Mouse (Mus musculus) gastrocnemius, postnatal 25 days (tissue): ENCODE data around the gene Syce1l. TPM values are rescaled to one million over a fixed set of nuclear protein-coding genes. Genes with fewer than 3 reads are reported as not detected.

Experiments
- DNase-seq: peaks from one replicate; pipeline ENCODE4 v3.0.0; 2022
- long read RNA-seq, 2 experiments: library from polyadenylated mRNA; stranded (forward); transcript quantifications; one replicate each; pipeline ENCODE4 v2.0.0; 2021
- total RNA-seq, 2 experiments: library from RNA; stranded (reverse); gene quantifications; 1 replicate in 1 of 2; 2 replicates in 1 of 2; pipeline ENCODE4 v1.2.3; 2021

Gene Syce1l
- total RNA-seq = not detected
- long read RNA-seq, experiment 1 = 0 reads
- long read RNA-seq, experiment 2 = 0 reads

DNA sequence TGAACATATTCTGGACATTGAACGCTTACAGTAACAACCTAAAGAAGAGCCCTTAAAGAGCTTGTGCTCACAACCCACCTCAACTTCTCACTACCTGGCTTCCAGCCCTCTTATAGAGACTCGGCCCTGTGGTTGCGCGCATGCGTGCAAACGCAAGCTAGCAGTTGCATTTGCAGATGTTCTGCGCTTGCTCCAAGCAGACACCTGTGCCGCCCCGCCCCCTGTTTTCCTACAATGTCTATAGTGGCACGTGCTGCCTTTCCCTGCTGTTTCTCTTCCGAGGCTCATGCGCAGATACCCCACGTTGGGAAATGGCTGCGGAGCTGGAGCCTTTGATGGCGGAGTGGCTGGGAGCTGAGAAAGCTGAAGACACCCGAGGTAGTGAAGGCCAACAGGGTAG, at the start of gene Syce1l:
Syce1l (plus strand) TSS at position 288 of the 400 bp plus-strand sequence.
- no peak for DNase-seq

DNA sequence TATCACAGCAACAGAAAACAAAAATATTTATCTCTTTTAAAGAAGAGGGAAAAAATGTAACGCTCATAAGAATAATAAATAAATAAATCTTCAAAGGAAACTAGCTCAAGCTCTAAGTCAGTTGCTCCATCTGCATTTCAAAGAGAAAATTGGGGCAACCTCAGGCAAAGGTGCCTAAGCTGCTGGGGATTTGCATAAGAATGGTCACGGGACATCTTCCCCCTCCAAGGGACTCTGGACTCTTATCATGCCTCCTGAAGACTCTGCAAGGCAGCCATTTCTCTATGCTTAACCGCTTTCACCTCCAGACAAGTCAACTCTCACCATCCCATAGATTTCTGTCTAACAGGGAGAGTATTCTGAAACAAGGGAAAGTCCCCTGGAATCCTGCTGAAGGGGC, 44.6 kb upstream of the Syce1l start:
- no peak for DNase-seq

DNA sequence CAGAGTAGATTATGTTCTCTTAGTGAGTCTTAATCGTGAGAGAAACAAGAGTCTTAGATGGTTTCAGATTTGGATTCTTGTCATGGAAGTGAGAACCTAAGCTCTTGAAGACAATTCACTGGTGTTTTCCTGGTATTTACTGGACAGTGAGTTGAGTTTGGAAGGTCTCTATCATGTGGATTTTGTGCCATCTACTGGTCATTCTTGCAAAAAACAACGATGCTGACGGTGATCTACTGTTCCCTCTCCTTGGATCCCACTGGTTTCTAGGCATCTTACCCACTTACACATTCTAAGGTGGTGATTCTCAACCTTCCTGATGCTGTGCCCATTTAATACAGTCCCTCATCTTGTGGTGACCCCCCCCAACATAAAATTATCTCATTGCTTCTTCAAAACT, 10.4 kb upstream of the Syce1l start:
- no peak for DNase-seq

DNA sequence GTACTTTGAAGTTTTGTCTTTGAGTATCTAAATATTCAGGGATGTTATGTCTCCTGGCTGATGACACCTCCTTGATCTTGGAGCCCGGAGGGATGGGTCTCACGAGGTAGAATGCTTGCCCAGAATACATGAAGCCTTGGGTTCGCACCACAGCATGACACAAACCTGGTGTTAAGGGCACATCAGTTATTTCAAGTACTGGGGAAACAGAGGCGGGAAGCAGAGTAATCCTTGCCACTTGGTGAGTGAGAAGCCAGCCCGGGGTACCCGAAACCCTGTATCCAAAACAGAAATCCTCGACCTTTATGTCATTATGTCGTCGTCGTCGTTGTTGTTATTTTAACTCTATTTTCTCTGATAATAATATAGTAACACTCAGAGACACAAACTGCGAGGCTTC, 8.9 kb upstream of the Syce1l start:
- no peak for DNase-seq

DNA sequence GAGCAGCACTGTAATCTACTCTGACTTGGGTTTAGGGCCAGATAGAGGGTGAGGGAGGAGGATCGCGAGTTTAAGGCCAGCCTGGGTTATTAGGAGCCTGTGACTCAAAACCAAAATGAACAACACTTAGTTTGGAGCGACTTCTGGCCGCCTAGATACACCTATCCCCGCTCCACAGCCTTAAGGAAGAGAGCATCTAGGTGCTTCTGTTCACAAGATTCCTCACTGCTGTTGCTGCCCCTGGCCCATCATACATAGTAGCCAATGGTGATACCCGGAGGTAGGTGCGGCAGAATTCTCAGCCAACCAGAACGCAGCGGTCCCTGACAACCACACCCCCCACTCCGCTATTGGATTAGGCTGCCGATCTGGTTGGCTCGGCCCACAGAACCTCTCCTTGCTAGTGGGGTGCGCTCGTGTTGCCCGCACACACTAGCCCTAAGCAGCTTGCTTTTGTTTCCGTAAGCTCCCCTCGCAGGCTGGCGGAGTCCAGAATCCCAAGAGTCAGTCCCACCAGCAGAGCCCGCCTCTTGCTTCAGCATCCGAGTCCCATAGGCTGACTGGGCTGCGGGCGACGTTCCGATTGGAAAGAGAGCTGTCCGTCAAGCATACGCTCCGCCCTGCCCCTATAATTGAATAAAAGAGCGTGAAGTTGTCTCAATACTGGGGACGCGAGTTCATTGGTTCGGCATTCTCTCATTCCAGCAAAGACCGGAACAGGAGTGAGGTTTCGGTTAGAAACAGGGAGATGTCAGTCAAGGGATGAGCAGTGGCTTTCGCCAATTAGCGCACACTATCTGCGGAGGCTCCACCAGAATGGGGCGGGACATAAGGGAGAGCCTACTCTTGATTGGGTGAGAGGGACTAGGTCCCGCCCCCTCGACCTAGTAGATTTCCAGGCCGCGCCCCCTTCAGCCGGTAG, 8.1 kb upstream of the Syce1l start, which contains the start of gene Mon1b:
Mon1b (plus strand) TSS at position 918 of the 922 bp plus-strand sequence.
- DNase-seq = peak; percentile 96

DNA sequence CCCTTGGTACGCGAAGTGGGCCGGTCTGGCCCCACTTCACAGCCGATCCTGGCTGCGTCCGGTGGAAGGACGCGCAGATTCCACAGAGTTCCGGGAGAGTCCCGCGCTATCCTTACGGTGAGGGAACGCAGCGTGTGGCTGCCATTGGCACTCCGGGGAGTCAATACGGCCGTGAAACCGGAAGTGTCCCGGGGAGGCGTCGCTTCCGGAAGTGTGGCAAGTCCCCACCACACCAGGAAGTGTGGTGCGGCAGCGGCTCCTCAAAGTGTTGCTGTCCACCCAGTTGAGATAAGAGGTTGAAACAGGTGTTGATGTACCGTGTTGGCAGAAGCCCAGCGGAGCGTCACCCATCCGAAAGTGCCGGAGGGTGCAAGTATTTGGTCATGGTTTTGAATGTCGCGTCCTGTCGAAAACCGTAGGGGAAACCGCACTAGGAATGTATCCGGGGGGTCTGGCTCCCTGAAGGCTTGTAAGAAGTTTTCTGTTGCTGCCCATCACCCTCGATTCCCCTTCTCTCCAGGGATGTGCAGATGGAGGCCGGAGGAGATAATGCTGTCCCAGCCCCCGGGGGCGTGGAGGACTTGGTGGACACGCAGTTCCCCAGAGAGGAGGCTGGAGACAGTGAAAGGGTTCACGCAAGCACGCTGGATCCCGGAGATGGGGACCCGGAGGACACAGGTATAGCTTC, 7.3 kb upstream of the Syce1l start:
- no peak for DNase-seq

DNA sequence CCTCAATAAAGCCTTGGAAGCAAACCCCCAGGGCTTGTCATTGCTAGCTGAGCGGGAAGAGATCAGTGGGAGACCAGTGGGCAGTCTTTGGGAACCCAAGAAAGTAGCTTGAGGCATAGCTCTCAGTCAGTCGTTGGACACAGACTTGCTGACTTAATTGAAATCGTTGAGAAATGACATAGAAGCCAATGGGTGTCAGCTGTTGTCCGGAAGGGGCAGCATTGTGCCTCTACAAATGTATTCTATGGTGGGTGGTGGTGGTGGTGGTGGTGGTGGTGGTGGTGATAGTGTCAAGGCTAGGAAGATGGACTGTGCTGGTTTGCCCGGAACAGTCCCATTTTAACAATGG, 6.8 kb upstream of the Syce1l start:
- DNase-seq = no peak

DNA sequence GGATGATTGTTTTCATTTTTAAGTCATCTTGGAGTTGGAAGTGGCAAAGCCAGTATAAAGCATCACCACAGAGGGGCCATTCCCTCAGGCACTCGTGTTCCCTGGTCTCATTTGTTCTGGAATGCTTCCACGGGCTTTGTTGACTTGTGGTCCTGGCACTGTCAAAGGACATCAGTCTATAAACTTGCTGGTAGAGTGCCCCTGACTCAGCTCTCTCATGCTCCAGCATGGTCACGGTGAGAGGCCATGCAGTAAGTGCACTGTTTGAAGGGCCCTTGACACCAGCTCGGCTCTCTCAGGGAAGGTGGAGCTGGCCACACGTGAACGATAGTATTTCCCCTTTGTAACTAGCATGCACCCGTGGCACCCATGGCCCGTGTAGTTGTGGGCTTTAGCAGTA, 2.7 kb upstream of the Syce1l start:
- no peak for DNase-seq

DNA sequence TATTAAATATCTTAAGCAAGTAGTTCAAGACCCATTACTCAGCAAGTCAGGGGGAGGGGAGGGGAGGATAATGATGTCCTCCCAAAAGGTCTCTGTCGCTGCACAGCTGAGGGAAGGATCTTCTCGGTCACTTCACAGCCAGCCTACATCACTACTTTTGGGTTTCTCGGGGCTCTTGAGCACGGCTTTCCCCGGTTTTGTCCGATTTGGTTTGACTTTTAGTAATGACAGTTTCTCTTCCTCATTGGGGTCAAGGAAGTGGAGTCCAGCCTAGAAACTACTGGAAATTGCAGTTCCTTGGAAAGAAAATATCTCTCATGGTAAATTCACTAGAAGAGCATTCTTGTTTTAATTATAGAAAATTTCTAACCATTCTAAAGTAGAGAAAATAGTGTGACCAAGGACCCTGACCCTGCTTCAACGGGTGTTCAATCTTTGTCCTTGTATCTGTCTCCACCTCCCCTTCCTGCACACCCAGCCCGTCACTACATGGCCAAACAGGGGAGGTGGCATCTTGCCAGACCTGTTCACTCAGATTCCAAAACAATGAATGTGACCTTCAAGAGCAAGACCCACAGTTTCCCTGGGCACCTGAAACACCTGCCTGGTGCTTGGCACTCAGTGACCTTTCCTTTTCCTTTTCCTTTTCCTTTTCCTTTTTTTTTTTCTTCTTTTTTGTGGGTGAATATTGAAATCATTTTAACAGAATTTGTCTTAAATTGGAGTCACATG, 632 bp downstream of the Syce1l start:
- no peak for DNase-seq

DNA sequence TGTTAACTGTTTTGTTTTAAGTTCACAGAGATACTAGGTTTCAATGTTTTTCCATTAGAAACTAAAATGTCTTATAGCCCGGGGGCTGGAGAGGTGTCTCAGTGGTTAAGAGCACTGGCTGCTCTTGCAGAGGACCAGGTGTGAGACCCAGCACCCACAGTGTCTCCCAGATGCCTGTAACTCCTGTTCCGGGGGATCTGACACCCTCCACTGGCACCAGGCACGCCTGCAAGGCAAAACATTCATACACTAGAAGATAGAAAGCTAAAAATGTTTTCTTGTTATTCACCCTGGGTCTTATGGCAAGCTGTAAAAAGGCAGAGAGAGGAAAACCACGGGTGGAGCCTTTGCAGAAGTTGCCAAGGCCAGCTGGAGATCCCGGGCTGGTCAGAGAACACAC, 2.2 kb downstream of the Syce1l start:
- no peak for DNase-seq

DNA sequence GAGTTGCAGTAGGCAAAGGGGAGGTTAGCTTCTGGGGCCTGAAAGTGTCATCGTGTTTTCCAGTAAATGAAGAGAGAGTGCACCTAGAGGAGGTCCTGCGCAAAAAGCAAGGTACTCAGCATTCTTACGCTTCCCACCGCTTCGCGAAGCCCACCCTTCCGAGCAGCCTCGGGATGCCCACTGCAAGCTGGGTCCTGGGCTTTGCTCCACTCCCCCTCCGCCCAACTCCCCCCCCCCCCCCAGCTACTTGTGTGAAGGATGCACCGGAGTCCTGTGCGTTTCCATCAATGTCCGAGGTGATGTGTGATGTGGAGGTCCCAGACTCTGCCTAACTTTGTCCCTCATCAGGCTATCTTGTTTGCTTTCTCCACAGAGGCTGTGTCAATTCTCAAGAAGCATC, 9.4 kb downstream of the Syce1l start:
- DNase-seq = no peak

DNA sequence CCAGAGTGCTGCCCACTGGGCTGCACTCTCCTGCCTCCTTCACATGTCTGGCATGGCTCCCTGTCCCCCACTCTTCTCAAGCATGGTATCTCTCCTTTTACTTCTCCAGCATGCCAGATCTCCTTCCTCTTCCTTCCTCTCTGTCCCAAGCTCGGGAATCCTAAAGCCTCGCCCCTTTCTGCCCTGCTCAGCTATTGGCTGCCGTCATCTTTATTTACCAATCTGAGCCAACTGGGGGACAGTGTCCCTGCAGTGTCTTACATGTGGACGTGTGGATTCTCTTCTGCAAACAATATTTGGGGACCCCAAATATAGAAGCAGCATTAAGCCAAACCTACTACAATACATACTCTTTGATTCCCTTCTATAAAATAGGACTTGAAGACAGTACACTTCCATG, 10.1 kb downstream of the Syce1l start:
- DNase-seq = no peak

DNA sequence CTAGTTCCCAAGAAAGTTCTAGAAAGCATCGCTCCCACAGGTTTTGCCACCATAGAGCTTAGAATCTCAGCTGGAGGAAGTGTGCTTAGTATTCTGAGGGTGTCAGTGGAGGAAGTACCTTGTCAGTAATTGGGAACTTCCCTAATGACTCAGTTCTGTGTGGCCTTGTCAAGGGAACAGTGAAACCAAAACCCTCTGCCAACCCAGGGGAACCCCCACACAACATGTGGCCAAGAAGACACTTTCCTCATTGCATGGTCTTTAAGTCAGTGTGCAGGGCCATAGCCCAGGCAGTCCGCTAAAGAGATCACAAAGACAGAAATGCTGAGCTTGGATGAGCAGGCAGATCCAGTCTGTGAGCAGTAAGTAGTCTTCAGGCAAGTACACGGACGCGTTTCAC, 13.1 kb downstream of the Syce1l start:
- DNase-seq = no peak

DNA sequence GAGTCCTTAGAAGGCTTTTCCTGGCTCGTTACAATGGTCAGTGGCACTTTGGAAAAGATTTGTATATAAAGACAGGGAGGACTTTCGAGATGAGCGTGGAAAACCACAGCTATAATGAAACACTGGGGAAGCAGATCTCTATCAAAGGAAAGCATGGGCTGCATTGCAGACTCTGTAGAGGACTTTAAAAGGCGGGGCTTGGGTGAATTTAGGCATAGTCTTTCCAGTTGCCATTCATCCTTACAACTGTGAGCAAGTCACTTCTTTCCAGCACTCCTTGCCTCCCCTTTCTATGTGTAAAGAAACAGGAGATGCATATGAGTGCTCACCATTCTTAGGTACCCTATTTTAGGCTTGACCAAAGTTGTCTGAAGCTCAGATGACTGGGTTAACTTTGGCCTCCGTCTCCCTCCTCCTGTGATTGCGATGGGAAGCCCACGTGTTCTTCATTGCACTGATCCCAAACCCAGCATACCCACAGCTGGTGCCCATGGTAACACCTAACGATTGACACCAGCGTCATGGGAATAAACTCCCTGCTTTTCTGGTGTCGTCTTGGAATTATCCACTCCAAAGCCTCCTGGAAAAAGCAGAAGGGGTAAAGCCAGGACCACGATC, 13.8 kb downstream of the Syce1l start:
- no peak for DNase-seq

DNA sequence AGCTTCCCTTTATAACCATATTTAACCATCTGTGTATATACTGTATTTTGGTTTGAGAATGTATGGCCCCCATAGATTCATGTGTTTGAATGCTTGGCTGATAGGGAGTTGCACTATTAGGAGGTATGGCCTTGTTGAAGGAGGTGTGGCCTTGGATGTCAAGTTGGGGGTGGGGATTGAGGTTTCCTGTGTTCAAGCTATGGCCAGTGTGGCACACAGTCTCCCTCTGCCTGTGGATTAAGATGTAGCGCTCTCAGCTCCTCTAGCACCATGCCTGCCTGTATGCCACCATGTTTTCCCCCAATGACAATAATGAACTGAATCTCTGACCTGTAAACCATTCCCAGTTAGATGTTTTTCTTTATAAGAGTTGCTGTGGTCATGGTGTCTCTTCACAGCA, 17.1 kb downstream of the Syce1l start:
- DNase-seq = no peak

DNA sequence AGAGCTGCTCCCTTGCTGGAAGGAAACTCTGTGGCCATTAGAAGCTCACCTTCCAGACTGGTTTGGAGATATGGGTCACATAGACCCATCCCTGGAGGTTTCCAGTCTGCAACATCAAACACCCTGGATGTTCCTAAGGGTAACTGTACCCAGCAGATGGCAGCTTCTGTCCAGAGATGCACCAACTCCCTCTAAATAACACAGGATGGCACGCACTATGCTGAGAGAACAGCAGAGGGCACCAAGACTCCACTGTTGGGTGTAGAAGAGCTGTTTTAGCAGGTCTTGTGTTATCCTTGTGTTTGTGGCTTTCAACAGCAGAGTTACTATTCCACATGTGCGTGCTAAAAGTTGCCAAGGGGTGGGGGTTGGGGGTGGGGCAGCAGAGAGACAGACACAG, 21.5 kb downstream of the Syce1l start:
- peak; percentile 59 for DNase-seq

DNA sequence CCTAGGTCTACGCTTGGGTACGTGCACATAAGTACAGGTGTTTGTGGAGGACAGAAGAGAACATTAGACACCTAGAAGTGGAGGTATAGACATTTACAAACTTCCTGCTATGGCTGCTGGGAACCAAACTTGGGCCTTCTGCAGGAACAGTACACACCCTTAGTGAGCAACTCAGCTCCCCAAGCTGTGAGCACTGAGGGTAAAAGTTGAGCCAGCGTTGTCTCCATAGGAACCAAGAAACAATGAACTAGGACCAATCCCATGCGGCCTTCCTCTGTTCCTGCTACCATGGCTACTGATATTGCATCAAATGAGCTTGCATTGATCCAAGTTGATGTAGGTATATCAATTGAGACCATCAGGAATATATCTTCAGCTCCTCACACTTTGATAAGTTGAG, 22.0 kb downstream of the Syce1l start:
- DNase-seq = no peak

DNA sequence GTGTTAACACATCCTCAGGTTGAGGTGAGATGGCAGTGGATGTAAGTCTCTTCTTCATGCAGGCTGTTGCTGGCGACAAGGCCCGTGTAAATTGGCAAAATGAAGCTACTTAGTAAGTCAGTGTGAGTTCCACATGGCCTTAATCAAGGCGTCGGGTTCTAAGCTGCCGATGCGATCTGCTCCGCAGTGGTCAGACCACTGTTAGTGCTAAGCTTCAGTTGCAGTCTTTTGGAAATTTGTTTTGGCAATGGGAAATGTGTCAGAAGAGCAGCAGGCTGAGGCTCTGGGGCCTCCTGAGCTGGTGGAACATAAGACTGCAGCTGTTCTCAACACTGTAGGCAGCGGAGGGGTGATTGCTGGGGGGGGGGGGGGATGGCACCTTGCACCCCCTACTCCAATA, 22.9 kb downstream of the Syce1l start:
- DNase-seq = no peak

DNA sequence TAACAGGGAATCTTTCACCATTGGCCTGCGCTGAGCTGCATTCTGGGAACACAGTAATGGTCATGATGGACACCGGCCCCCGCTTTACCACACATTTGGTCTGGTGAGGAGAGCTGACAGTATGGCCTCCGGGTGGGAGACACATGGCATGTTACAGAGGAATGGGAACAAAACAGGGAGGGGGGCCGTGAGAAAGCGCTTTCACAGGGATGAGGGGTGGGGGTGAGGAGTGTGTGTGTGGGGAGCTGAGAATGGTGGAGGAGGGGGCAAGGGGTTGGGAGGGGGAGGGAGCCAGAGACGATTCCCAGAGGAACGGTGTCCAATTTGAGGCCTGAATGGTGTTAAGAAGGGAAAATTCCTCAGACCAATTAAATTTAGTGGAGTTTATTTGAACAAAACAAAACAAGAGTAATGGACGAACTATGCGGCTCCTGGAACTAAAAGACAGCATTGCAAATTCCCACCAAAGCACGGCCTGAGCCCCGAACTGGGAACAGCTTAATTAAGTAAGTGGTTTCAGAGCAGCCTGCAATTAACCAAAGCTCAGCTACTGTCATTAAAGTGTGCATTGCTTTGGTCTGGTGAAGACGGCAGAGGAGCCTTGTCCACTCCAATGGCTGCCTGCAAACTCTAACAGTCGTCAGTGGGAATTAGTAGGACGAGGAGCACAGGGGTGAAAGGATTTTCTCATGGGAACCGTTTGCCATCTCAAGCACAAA, 23.9 kb downstream of the Syce1l start:
- DNase-seq = no peak

DNA sequence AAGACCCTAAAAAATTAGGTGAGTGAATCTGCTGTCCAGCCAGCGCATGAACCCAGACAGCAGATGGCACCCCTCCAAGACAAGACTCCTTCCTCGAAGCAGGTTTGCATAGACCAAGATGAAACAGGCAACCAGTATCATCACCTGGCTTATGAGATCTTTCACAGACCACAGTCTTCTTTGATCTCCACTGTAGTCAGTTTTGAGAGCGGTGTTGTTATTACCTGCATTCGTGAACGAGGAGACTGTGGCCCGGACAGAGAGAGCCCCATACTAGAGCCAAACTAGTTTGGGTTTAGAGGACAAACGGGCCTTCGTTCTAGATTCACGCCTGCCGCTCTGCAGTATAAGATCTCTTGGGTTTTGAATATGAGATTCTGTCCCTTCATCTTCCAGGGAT, 26.9 kb downstream of the Syce1l start:
- DNase-seq = no peak

DNA sequence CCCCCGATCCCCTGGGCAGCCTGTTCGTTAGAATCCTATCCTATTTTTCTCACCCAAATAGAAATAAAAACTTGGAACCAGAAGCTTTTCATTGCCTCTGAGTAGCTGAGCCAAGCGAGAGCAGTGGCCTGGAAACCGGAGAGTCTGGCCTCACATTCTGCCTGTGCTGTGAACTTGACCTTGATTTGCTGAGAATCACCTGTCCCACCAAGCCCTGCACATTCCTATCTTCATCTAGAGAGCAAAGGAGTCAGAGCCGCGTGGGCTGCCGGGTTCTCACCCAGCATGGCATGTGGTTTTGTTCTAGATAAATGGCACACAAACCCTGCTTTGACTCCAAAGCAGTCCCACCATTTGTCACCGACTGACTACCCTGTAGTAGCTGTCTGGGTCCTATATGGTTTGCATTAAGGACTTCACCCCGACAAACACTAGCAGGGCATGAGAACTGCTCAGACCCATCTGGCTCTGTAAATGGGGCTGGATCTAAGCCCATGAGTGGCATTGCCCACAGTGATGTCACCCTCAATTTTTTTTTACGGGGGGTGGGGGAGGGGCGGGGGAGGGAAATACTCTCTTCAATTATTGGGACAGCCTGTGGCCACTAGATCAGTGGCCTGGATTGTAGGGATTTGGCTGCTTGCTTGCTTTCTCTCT, 29.7 kb downstream of the Syce1l start:
- no peak for DNase-seq
